Mouse (Mus musculus) limb, embryonic 15.5 days (tissue): ENCODE data around the gene Limch1. TPM values are rescaled to one million over a fixed set of nuclear protein-coding genes. Genes with fewer than 3 reads are reported as not detected.
A peak's percentile ranks its signal among the peaks of the same experiment; 100 is the strongest.

Experiments used
- ATAC-seq: fragments of 200-750 bp; cut with Nextera tagmentation; 2 replicates; pipeline ENCODE4 v1.8.0; 2017; ENCODE audit warnings: low read depth, moderate TSS enrichment; ENCODE audit not compliant: insufficient number of reproducible peaks, low FRiP score, low TSS enrichment
- H3K27ac ChIP-seq: fragments of 300-500 bp; sonication (generic); 2 replicates; pipeline ENCODE4 v1.5.1; 2015; ENCODE audit warnings: moderate library complexity, mild to moderate bottlenecking, inconsistent platforms
- H3K27me3 ChIP-seq: fragments of 300-500 bp; sonication (generic); 2 replicates; pipeline ENCODE4 v1.6.1; 2015; ENCODE audit warnings: inconsistent platforms
- H3K36me3 ChIP-seq: fragments of 300-500 bp; sonication (generic); 2 replicates; pipeline ENCODE4 v1.6.1; 2015; ENCODE audit warnings: inconsistent platforms
- H3K4me1 ChIP-seq: fragments of 300-500 bp; sonication (generic); 2 replicates; pipeline ENCODE4 v1.6.1; 2015; ENCODE audit warnings: inconsistent platforms
- H3K4me2 ChIP-seq: fragments of 300-500 bp; sonication (generic); 2 replicates; pipeline ENCODE4 v1.6.1; 2015; ENCODE audit warnings: mild to moderate bottlenecking, inconsistent platforms
- H3K4me3 ChIP-seq: fragments of 300-500 bp; sonication (generic); 2 replicates; pipeline ENCODE4 v1.5.1; 2015; ENCODE audit warnings: mild to moderate bottlenecking, inconsistent platforms
- H3K9ac ChIP-seq: fragments of 300-500 bp; sonication (generic); 2 replicates; pipeline ENCODE4 v1.6.1; 2015; ENCODE audit warnings: inconsistent platforms
- H3K9me3 ChIP-seq: fragments of 300-500 bp; sonication (generic); 2 replicates; pipeline ENCODE4 v1.6.1; 2016; ENCODE audit warnings: inconsistent platforms
- WGBS: fragments of 180-500 bp; shearing (Covaris S2); methylation state at CpG from one replicate; pipeline ENCODE4 v1.1.7; 2015; 5-methylcytosine and 5-hydroxymethylcytosine counted together
- polyA plus RNA-seq: library from polyadenylated mRNA; unstranded; fragments of >200 nt; fragmentation: Nextera tagmentation; extraction: Ambion mirVana; gene quantifications from 2 replicates; pipeline ENCODE4 v1.2.1, GENCODE M21; 2015

Gene Limch1
- polyA plus RNA-seq, 1 experiment from 2014 or later: 71.8 TPM

DNA sequence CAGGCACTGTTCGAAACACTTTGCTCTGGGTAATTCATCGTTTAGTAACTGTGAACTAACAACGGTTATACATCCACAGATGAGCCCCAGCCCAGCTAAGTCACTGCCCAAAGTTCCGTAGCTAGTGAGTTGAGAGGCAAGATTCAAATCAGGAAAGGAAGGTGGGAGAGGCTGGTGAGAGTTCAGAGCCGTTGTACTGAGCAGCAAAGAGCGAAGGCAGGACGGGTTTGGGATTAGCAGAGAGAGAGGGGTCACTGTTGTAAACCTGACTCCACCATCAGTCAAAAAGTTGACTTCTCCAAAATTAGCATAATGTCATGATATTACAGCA is 251.9 kb downstream of the Limch1 start:
- WGBS: 21% methylated on average over 7 of the region's 7 CpGs
- no peak overlapping the region for H3K9ac ChIP-seq
- no peak for ATAC-seq
- H3K4me1 ChIP-seq: peaks cover 33% of the 10 kb centered on the region
- peak overlapping the region; percentile 60 for H3K4me2 ChIP-seq
- peaks cover 19% of the 10 kb centered on the region; the same call in 1 of the 2 replicates for H3K36me3 ChIP-seq
- no peaks in the 10 kb centered on the region for H3K27me3 ChIP-seq
- 0 out of 2 replicates have a peak overlapping the region, but pooled peaks have one; percentile 18 for H3K27ac ChIP-seq
- H3K9me3 ChIP-seq: no peaks in the 10 kb centered on the region
- H3K4me3 ChIP-seq: peak overlapping the region; percentile 41

DNA sequence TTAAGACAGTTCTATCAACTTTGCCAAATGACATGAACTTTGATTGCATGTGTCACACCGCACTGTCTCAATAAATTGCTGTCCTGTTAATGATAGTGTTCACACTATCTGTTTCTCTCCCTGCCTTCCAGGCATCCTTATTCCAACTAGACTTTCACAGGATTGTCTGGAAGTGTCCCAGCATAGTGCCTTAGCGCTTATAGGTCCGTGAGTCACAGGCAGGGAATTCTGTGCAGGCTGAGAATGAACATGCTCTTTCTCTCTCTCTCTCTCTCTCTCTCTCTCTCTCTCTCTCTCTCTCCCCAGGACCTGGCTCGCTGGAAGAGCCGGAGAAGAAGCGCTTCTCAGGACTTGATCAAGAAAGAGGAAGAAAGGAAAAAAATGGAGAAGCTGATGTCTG is 252.7 kb downstream of the Limch1 start:
- Histone ChIP-seq H3K4me2 (no peak overlapping the region), H3K4me1 (peaks cover 29% of the 10 kb centered on the region), H3K27ac (no peak overlapping the region), H3K36me3 (peaks cover 21% of the 10 kb centered on the region; the same call in 1 of the 2 replicates), H3K9me3 (no peaks in the 10 kb centered on the region), H3K9ac (no peak overlapping the region), H3K27me3 (no peaks in the 10 kb centered on the region), H3K4me3 (no peak overlapping the region)
- ATAC-seq: no peak
- WGBS: 72% methylated on average over 6 of the region's 6 CpGs

DNA sequence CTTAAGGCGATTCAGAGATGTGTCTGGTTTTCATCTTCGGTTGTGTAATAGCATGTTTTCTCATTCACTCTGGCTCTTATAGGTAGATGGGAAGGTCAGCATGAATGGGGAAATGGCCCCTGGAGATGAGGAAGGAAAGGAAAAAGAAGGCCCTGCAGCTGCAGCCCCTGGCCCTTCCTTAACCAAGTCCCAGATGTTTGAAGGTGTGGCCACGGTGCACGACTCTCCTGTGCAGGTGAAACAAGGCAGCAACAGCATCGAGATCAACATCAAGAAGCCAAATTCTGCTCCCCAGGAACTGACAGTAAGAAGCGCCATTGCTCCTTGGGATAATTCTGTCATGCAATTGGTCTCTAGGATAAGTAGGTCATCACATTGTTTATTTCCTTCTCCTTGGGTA is 256.7 kb downstream of the Limch1 start:
- H3K4me2 ChIP-seq: no peak overlapping the region
- peaks cover 24% of the 10 kb centered on the region for H3K36me3 ChIP-seq
- no peak for ATAC-seq
- H3K27me3 ChIP-seq: no peaks in the 10 kb centered on the region
- 85% methylated on average over 6 of the region's 6 CpGs for WGBS
- H3K4me3 ChIP-seq: no peak overlapping the region
- H3K9ac ChIP-seq: no peak overlapping the region
- H3K27ac ChIP-seq: no peak overlapping the region
- H3K4me1 ChIP-seq: peaks cover 12% of the 10 kb centered on the region
- H3K9me3 ChIP-seq: no peaks in the 10 kb centered on the region

DNA sequence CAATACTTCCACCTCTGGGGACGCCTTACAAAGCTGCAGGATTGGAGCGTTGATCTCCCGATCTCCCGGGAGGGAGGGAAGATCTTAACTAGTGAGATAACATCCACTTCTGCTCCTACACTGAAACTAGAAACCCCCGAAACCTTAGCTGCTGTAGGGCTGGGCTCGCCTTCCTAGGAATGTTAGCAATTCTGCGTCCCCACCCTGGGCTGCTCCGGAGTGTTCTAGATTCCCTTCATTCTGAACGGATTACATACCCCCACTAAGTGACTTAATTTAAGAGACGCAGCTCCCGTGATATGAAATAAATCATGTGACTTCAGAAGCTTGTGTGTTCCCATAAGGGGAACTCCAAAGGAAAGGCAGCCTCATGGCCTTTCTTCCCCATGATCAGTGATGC is 259.0 kb downstream of the Limch1 start:
- no peak overlapping the region for H3K4me2 ChIP-seq
- no peaks in the 10 kb centered on the region for H3K27me3 ChIP-seq
- H3K9ac ChIP-seq: no peak overlapping the region
- ATAC-seq: 0 out of 2 replicates have a peak, but pooled peaks have one; percentile 67
- no peak overlapping the region for H3K4me3 ChIP-seq
- peaks cover 27% of the 10 kb centered on the region for H3K36me3 ChIP-seq
- no peaks in the 10 kb centered on the region for H3K4me1 ChIP-seq
- H3K27ac ChIP-seq: no peak overlapping the region
- WGBS: 61% methylated on average over 11 of the region's 11 CpGs
- no peaks in the 10 kb centered on the region for H3K9me3 ChIP-seq

DNA sequence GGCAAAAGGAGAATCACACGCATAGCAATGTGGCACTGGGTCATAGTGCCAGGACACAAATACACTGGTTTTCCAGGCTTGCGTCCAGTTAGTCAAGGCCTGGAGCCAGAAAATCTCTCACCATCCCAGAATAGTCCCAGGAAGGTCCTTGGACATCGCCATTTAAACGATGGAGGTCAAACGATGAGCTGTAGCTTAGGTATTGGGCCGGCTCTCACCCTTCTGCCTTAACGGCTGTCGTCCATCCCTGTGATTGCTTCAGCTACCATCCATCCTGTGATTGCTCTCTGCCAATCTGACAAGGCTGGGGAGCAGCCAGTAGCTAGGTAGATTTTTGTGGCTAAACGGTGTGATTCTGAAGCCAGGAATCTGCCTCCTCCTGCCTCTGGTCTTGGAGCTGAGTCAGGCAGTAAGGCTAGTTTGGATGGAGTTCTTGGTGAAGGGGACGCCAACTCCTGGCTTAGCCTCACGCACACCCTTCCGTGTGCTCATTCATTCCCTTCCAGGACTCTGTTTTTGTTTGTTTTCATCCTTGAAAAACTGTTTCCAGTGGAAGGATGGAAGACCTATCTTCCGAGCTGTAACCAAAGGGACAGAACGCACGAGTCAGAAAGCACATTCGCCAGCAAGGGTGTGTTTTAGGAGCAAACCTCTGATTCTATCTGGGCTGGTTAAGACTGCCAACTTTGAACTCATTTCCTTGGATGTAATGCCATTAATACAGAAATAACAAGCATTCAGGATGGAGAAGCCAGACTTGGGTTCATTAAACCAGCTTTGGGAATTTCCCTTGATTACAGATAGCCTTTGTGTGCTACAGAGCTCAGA is 265.6 kb downstream of the Limch1 start:
- no peaks in the 10 kb centered on the region for H3K9me3 ChIP-seq
- WGBS: 59% methylated on average over 16 of the region's 16 CpGs
- H3K9ac ChIP-seq: no peak overlapping the region
- H3K27ac ChIP-seq: peak overlapping the region; percentile 84
- ATAC-seq: peak; percentile 69; the same call in 1 of the 2 replicates
- H3K4me3 ChIP-seq: no peak overlapping the region
- H3K27me3 ChIP-seq: no peaks in the 10 kb centered on the region
- H3K4me2 ChIP-seq: no peak overlapping the region; the same call in 1 of the 2 replicates
- H3K36me3 ChIP-seq: peaks cover 11% of the 10 kb centered on the region; the same call in 1 of the 2 replicates
- peaks cover 13% of the 10 kb centered on the region; the same call in 1 of the 2 replicates for H3K4me1 ChIP-seq

DNA sequence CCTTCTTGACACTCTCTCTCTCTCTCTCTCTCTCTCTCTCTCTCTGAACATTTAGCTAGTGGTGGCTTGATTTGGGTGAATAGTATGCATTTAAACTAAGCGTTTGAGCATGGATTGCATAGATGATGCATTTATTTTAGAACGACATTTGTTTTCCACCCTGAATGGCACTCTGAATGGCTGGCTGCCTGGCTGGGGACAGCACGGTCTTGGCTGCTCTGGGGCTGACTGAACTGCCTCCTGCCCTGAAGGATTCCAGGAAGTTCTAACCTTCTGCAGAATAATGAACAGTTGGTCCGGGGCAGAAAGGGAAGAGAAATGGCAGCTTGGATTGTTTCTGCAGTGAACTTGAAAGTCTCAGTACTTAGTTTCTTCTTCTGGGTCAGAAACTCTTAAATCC is 266.4 kb downstream of the Limch1 start:
- Histone ChIP-seq H3K4me2 (no peak overlapping the region), H3K9ac (no peak overlapping the region), H3K4me3 (no peak overlapping the region), H3K27me3 (no peaks in the 10 kb centered on the region), H3K9me3 (no peaks in the 10 kb centered on the region), H3K36me3 (peaks cover 13% of the 10 kb centered on the region; the same call in 1 of the 2 replicates), H3K4me1 (peaks cover 15% of the 10 kb centered on the region; the same call in 1 of the 2 replicates), H3K27ac (peak overlapping the region; percentile 84)
- 62% methylated on average over 4 of the region's 4 CpGs for WGBS
- ATAC-seq: no peak

DNA sequence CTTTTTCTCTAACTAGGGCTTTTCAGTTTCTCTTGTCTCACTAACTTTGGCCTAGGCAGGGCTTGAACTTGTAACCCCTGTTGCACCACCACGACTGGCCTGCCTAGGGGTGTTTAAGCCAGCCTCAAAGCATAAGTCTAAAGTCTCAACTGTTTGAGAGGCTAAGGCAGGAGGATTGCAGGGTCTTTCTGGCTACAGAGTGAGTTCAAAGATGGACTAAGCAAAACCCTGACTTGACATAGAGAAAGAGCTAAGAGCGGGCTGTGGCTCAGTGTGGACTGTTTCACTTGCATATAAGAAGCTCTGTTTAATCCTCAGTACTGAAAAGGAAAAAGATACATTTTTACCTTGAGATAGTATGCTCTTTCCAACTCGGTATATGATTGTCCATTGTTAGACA is 268.3 kb downstream of the Limch1 start:
- H3K4me3 ChIP-seq: no peak overlapping the region
- no peak overlapping the region for H3K4me2 ChIP-seq
- no peak overlapping the region for H3K9ac ChIP-seq
- 77% methylated on average over 3 of the region's 3 CpGs for WGBS
- peaks cover 15% of the 10 kb centered on the region; the same call in 1 of the 2 replicates for H3K4me1 ChIP-seq
- no peaks in the 10 kb centered on the region for H3K9me3 ChIP-seq
- peaks cover 13% of the 10 kb centered on the region for H3K36me3 ChIP-seq
- no peak overlapping the region for H3K27ac ChIP-seq
- ATAC-seq: no peak
- no peaks in the 10 kb centered on the region for H3K27me3 ChIP-seq

DNA sequence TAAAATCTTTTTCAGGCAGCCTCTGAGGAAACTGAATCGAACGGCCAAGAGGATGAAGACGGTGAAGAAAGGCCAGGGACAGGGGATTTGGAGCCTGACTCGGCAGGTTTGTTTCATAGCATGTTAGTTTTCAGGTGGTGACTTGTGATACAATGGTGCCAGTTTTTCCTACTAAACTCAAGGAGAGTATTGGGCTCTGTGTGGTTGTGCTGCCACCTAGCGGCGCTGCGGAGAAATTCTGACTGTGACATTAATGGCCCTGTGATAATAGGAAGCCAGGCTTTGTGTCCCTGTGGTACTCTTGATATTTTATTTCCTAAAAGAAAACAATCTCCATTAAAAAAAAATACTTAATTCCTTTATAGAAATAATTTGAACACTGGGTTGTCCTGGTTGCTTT is 270.8 kb downstream of the Limch1 start:
- Histone ChIP-seq H3K4me3 (no peak overlapping the region), H3K9me3 (no peaks in the 10 kb centered on the region), H3K4me1 (peaks cover 9% of the 10 kb centered on the region; the same call in 1 of the 2 replicates), H3K9ac (no peak overlapping the region), H3K27me3 (no peaks in the 10 kb centered on the region), H3K27ac (0 out of 2 replicates have a peak overlapping the region, but pooled peaks have one; percentile 11), H3K36me3 (peaks cover 18% of the 10 kb centered on the region), H3K4me2 (no peak overlapping the region)
- no peak for ATAC-seq
- 4% methylated on average over 7 of the region's 7 CpGs for WGBS

DNA sequence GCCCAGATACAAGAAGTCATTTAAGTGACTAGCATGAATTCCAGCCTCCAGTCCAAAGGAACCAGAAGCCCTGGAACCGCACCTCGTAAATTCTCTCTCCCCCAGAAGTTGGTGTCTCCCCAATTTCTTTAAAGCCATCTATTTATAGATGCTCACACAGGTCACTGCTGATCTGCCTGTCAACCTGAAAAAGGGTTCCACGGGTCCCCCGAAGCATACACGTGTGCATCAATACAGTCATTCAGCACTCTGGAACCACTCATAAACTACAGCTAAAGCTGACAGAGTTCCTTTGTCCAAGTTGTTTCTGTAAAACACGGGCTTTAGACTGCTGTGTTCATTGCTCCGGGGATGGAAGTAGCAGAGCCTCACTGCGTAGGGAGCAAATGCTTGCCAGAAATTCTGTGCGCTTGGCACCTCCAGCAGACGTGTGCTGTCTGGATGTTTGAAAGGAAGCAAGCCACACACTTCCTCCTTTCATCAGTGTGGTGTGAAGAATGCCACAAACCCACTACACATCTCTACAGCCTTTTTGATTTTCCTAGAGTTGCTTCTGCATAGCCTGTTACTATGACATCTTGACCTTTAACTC is 278.9 kb downstream of the Limch1 start:
- no peak overlapping the region for H3K4me2 ChIP-seq
- peaks cover 23% of the 10 kb centered on the region for H3K4me1 ChIP-seq
- ATAC-seq: peak; percentile 73
- 47% methylated on average over 10 of the region's 10 CpGs for WGBS
- H3K9me3 ChIP-seq: no peaks in the 10 kb centered on the region
- no peak overlapping the region for H3K9ac ChIP-seq
- H3K27me3 ChIP-seq: no peaks in the 10 kb centered on the region
- peak overlapping the region; percentile 67 for H3K27ac ChIP-seq
- peaks cover 24% of the 10 kb centered on the region for H3K36me3 ChIP-seq
- H3K4me3 ChIP-seq: no peak overlapping the region

DNA sequence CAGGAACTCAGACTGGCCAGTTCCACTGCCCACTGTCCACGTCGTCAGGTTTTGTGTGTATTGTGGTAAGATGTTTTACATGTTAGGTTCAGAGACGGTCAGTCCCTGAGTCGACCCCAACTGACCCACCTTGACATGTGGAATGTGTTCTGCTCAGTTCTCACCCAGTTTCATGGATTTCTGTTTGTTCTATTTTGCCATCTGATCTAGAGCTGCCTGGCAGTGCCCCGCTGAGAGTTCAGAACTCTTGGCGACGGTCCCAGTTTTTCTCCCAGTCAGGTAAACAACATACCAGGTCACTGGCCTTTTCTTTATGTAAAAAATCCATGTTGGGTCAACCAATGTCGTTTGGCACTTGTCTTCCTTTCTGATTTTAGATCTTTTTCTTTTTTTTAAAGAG is 279.5 kb downstream of the Limch1 start:
- peaks cover 28% of the 10 kb centered on the region for H3K36me3 ChIP-seq
- H3K27me3 ChIP-seq: no peaks in the 10 kb centered on the region
- peak overlapping the region; percentile 67; the same call in 1 of the 2 replicates for H3K27ac ChIP-seq
- WGBS: 71% methylated on average over 8 of the region's 8 CpGs
- H3K4me1 ChIP-seq: peaks cover 23% of the 10 kb centered on the region
- no peak overlapping the region for H3K9ac ChIP-seq
- no peaks in the 10 kb centered on the region for H3K9me3 ChIP-seq
- no peak overlapping the region for H3K4me3 ChIP-seq
- 0 out of 2 replicates have a peak, but pooled peaks have one; percentile 27 for ATAC-seq
- H3K4me2 ChIP-seq: no peak overlapping the region

DNA sequence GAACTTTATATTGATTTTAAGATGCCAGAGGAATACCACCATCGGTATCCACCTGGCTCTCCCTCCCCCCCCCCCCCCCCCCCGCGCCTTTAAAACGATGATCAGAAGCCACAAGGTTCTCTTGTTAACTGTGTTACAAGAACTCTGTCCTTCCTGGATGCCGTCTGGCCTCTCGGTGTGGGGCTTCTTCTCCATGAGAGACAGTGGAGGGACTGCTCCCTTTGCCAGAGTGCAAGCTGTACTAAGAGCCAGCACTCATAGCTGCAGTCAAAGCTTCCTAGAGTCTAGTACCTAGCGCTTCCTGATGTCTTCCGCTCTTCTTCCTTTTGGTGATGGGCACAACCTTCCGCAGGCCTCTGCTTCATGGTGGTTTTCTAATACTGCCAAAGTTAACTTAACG is 280.0 kb downstream of the Limch1 start:
- no peaks in the 10 kb centered on the region for H3K9me3 ChIP-seq
- peaks cover 29% of the 10 kb centered on the region for H3K36me3 ChIP-seq
- H3K9ac ChIP-seq: no peak overlapping the region
- no peak overlapping the region for H3K27ac ChIP-seq
- no peak overlapping the region for H3K4me3 ChIP-seq
- WGBS: 80% methylated on average over 8 of the region's 10 CpGs
- peaks cover 23% of the 10 kb centered on the region for H3K4me1 ChIP-seq
- H3K4me2 ChIP-seq: no peak overlapping the region
- no peaks in the 10 kb centered on the region for H3K27me3 ChIP-seq
- ATAC-seq: no peak

DNA sequence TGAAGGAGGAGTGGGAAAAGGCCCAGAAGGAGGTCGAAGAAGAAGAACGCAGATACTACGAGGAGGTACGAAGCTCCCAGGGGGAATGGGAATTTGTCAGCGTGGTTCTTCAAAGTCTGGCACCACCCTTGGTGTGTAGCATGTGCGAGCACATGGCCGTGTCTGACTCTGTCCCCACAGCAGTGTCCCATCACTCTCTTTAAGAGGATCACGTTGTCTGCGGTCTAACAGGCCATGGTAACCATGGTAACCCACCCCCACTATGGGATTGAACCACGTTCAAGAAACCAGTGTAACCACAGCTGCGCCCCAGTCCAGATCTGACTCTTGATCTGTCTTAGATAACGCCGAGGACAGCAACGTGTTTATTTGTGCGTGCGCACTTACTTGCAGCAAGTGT is 283.2 kb downstream of the Limch1 start:
- ATAC-seq: no peak
- Histone ChIP-seq H3K36me3 (peaks cover 35% of the 10 kb centered on the region), H3K27me3 (no peaks in the 10 kb centered on the region)

More for the DNA sequence above, 283.2 kb downstream of the Limch1 start:
- Histone ChIP-seq H3K9ac (no peak overlapping the region), H3K4me1 (peaks cover 23% of the 10 kb centered on the region), H3K4me3 (no peak overlapping the region), H3K27ac (no peak overlapping the region), H3K4me2 (no peak overlapping the region), H3K9me3 (no peaks in the 10 kb centered on the region)
- 70% methylated on average over 16 of the region's 16 CpGs for WGBS
